Mouse (Mus musculus): ENCODE results near the gene Fam169b.

The Fam169b gene

DNA sequence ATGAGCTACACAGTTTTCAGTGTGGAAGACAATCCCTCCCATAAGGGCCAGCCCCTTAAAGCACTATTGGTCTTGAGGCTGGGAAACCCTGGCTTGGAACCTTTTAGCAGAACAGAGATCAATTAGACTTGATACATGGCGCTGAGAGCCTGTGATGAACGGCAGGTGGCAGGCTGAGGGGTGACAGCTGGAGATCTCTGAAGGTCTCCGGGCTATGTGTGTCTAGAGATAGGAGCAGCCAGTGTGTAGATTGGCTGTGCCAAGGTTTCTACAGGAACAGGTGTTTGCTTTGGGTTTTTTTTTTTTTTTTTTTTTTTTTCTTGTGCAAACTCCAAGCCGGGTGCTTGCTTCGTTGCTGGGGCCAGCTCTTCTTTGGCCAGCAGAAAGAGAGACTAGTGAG, 135.0 kb downstream of the Fam169b start:
- DNase-seq (ENCODE audit: low spot score in 2 of 2): no peak

All from urinary bladder, postnatal 4 days (tissue).